Comparison of ENCODE assay signal across 17 mouse cellular contexts in the genomic region with DNA sequence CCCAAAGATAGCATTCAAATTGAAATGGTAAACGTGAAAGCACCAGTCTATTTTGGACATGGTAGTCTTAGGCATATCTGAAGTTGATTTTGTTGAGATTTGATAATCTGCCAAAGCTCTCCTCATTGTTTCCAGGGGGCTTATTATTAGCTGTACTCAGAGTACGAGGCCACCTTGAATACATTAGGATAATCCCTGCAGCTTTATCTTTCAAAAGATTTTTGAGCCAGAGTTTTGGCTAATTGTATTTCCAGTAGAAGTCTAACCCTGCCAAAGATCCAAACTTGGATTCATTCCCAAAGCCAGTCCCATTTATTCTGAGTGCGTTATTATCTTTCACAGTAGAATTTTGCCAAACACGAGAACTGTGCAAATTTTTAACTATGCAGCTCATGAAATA.
A peak's percentile ranks its signal among the peaks of the same experiment; 100 is the strongest.
DNase-seq lines count a peak whose midpoint lies in the region; ATAC-seq lines count a peak whose summit lies in the region.
"Had no signal": no experiment of that assay in that cellular context is flagged by ENCODE, and none has a peak within 500 bp of the region (broad histone marks: within the 10 kb centered on the region; RNA-seq: fewer than 3 reads in every experiment).

No protein-coding gene starts in this region.

- H3K9ac ChIP-seq in heart, embryonic 12.5 days = no peak overlapping the region
- H3K9ac ChIP-seq in embryonic facial prominence, embryonic 14.5 days (ENCODE audit: low read depth, low read length) = no peak overlapping the region
- H3K9ac ChIP-seq: heart, embryonic 15.5 days; hindbrain, embryonic 13.5 days; liver, embryonic 14.5 days had no signal

- no peaks in the 10 kb centered on the region for H3K27me3 ChIP-seq in heart, embryonic 12.5 days (replicated peaks)
- H3K27me3 ChIP-seq in embryonic facial prominence, embryonic 14.5 days (replicated peaks; ENCODE audit: control insufficient read depth, insufficient read depth, low read length) = no peaks in the 10 kb centered on the region
- H3K27me3 ChIP-seq: heart, embryonic 15.5 days; hindbrain, embryonic 13.5 days had no signal

- DNase-seq in heart, postnatal 10 days = peak; percentile 3 to 9
- peak; percentile 8 to 25 for DNase-seq in left cerebral cortex, postnatal 14 days (ENCODE audit: low spot score in 2 of 2)
- no peak for DNase-seq in left cerebral cortex, adult 9 months (ENCODE audit: low spot score in 2 of 2)
- peak; percentile 78 for DNase-seq in brain, adult 2 months (ENCODE audit: low read depth, low spot score)
- DNase-seq in embryonic facial prominence, embryonic 14.5 days (ENCODE audit: low spot score) = peak; percentile 93
- DNase-seq in c-Kit-positive CD71-positive TER-119-positive erythroid progenitor cells, embryonic 14.5 days (ENCODE audit: low spot score) = no peak
- DNase-seq in embryo, embryonic 11 days = no peak
- DNase-seq: cerebellum, adult 11-12 months; gastrocnemius, postnatal 25 days; kidney, adult 18-20 months; lung, postnatal 14 days had no signal

- no peak overlapping the region for H3K4me2 ChIP-seq in heart, embryonic 12.5 days
- H3K4me2 ChIP-seq in embryonic facial prominence, embryonic 14.5 days (ENCODE audit: low read depth, low read length) = no peak overlapping the region
- H3K4me2 ChIP-seq: heart, embryonic 15.5 days; hindbrain, embryonic 13.5 days; midbrain, embryonic 11.5 days had no signal

- H3K9me3 ChIP-seq in heart, embryonic 12.5 days (replicated peaks) = no peaks in the 10 kb centered on the region
- H3K9me3 ChIP-seq in embryonic facial prominence, embryonic 14.5 days (ENCODE audit: control insufficient read depth, low read length) = no peaks in the 10 kb centered on the region
- H3K9me3 ChIP-seq: heart, embryonic 15.5 days; hindbrain, embryonic 13.5 days had no signal

- ATAC-seq in heart, embryonic 12.5 days (ENCODE audit: insufficient number of reproducible peaks, low FRiP score) = no peak
- ATAC-seq in embryonic facial prominence, embryonic 14.5 days (ENCODE audit: low read depth) = peak; percentile 75
- ATAC-seq: activated CD4-positive, CD25-positive, alpha-beta regulatory T cell, adult 4 months had no signal

- no peak overlapping the region for H3K27ac ChIP-seq in heart, embryonic 12.5 days (ENCODE audit: poor library complexity, severe bottlenecking)
- 0 out of 2 replicates have a peak overlapping the region, but pooled peaks have one; percentile 52 for H3K27ac ChIP-seq in embryonic facial prominence, embryonic 14.5 days (replicated peaks; ENCODE audit: low read depth, low read length)
- H3K27ac ChIP-seq: heart, embryonic 15.5 days; hindbrain, embryonic 13.5 days; liver, embryonic 14.5 days had no signal

- H3K4me3 ChIP-seq in heart, embryonic 12.5 days = no peak overlapping the region
- no peak overlapping the region for H3K4me3 ChIP-seq in embryonic facial prominence, embryonic 14.5 days (ENCODE audit: low read depth, low read length)
- H3K4me3 ChIP-seq: heart, embryonic 15.5 days; hindbrain, embryonic 13.5 days had no signal

- intact Hi-C loops in heart, postnatal 10 days (cut with DNase I) = no loop called here
- intact Hi-C loops in left cerebral cortex, postnatal 14 days (cut with DNase I) = no loop called here

- no peaks in the 10 kb centered on the region for H3K4me1 ChIP-seq in heart, embryonic 12.5 days (replicated peaks)
- peaks cover 3% of the 10 kb centered on the region; the same call in 1 of the 2 replicates for H3K4me1 ChIP-seq in embryonic facial prominence, embryonic 14.5 days (ENCODE audit: control insufficient read depth, insufficient read depth, low read length)
- H3K4me1 ChIP-seq: hindbrain, embryonic 13.5 days had no signal

- WGBS in heart, embryonic 12.5 days = 48% methylated on average over 4 of the region's 4 CpGs
- WGBS in embryonic facial prominence, embryonic 14.5 days = 20% methylated on average over 4 of the region's 4 CpGs

- H3K36me3 ChIP-seq in heart, embryonic 12.5 days = no peaks in the 10 kb centered on the region
- H3K36me3 ChIP-seq in embryonic facial prominence, embryonic 14.5 days (ENCODE audit: control insufficient read depth, insufficient read depth, low read length) = no peaks in the 10 kb centered on the region
- H3K36me3 ChIP-seq: heart, embryonic 15.5 days; hindbrain, embryonic 13.5 days had no signal

Comparison
In these comparisons a context has a peak if more than half of its experiments do, and no peak if none do; other contexts are left out.
1. DNase-seq: peak in heart, postnatal 10 days (2 of 2), left cerebral cortex, postnatal 14 days (2 of 2), brain, adult 2 months (single experiment) and embryonic facial prominence, embryonic 14.5 days (single experiment); none in left cerebral cortex, adult 9 months (0 of 2), c-Kit-positive CD71-positive TER-119-positive erythroid progenitor cells, embryonic 14.5 days (single experiment) and embryo, embryonic 11 days (single experiment).